Mouse (Mus musculus) heart, embryonic 10.5 days (tissue): Measurements from ENCODE around the gene Hnrnpu. TPM values are rescaled to one million over a fixed set of nuclear protein-coding genes. Genes with fewer than 3 reads are reported as not detected.
"Not testable (repeated sequence)": the region's sequence is repeated elsewhere in the genome, so short reads cannot be mapped to it uniquely, and the experiment has no call there.

Source experiments
- DNase-seq: peaks from one replicate; pipeline ENCODE4 v3.0.0-alpha.2; 2017; ENCODE audit warnings: low spot score
- H3K27ac ChIP-seq: fragments of 300-500 bp; sonication (generic); 2 replicates; pipeline ENCODE4 v1.5.1; 2016; ENCODE audit warnings: mild to moderate bottlenecking
- H3K27me3 ChIP-seq: fragments of 300-500 bp; sonication (generic); 2 replicates; pipeline ENCODE4 v1.6.1; 2016; ENCODE audit warnings: mild to moderate bottlenecking; ENCODE audit not compliant: poor library complexity, insufficient read depth, severe bottlenecking
- H3K36me3 ChIP-seq: fragments of 300-500 bp; sonication (generic); 2 replicates; pipeline ENCODE4 v1.6.1; 2016; ENCODE audit warnings: mild to moderate bottlenecking, moderate library complexity
- H3K4me1 ChIP-seq: fragments of 300-500 bp; sonication (generic); 2 replicates; pipeline ENCODE4 v1.6.1; 2016; ENCODE audit warnings: mild to moderate bottlenecking
- H3K4me3 ChIP-seq: fragments of 300-500 bp; sonication (generic); 2 replicates; pipeline ENCODE4 v1.5.1; 2016; ENCODE audit warnings: mild to moderate bottlenecking, moderate library complexity
- H3K9me3 ChIP-seq: fragments of 300-500 bp; sonication (generic); 2 replicates; pipeline ENCODE4 v1.6.1; 2016; ENCODE audit warnings: mild to moderate bottlenecking, moderate library complexity
- WGBS: fragments of 180-500 bp; shearing (Covaris S2); methylation state at CpG from one replicate; pipeline ENCODE4 v1.1.7; 2016; 5-methylcytosine and 5-hydroxymethylcytosine counted together
- polyA plus RNA-seq: library from polyadenylated mRNA; unstranded; fragments of >200 nt; fragmentation: Nextera tagmentation; extraction: Ambion mirVana; gene quantifications from 2 replicates; pipeline ENCODE4 v1.2.1, GENCODE M21; 2016

The Hnrnpu gene
- polyA plus RNA-seq, 1 experiment from 2014 or later: 533 TPM

GRCm38 (mm10) chr1:178360264-178360663 is 22.7 kb upstream of the Hnrnpu start:
- no peak for DNase-seq

GRCm38 (mm10) chr1:178357776-178358710 is 20.4 kb upstream of the Hnrnpu start:
- H3K27ac ChIP-seq: no peak overlapping the region
- peaks cover 4% of the 10 kb centered on the region; the same call in 1 of the 2 replicates for H3K4me1 ChIP-seq
- H3K9me3 ChIP-seq: no peaks in the 10 kb centered on the region
- H3K27me3 ChIP-seq: no peaks in the 10 kb centered on the region
- no peak overlapping the region for H3K4me3 ChIP-seq
- 67% methylated on average over 12 of the region's 12 CpGs for WGBS
- no peak for DNase-seq
- no peaks in the 10 kb centered on the region for H3K36me3 ChIP-seq

More at GRCm38 (mm10) chr1:178360264-178360663, 22.7 kb upstream of the Hnrnpu start:
- Histone ChIP-seq H3K4me1 (peaks cover 4% of the 10 kb centered on the region; the same call in 1 of the 2 replicates), H3K4me3 (no peak overlapping the region), H3K27me3 (no peaks in the 10 kb centered on the region), H3K36me3 (no peaks in the 10 kb centered on the region), H3K9me3 (no peaks in the 10 kb centered on the region), H3K27ac (no peak overlapping the region)
- WGBS: 79% methylated on average over 11 of the region's 11 CpGs

DNA sequence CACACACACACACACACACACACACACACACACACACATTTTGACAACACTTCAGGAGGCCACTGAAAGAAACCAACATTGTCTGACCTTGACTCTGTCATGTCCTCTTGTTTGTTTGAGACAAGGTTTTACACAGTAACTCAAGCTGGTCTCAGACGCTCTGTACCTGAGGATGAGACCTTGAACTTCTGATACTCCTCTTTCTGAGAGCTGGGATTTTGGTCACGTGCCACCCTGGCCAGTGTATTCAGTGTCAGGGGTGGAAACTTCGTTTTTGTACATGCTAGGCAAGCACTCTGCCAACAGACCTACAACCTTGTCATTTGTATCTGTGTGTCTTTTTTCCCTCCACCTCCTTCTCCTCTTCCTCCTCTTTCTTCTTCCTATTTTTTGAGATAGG is 17.0 kb upstream of the Hnrnpu start:
- WGBS: 58% methylated on average over 3 of the region's 3 CpGs
- DNase-seq: no peak
- Histone ChIP-seq H3K9me3 (no peaks in the 10 kb centered on the region), H3K4me1 (peaks cover 4% of the 10 kb centered on the region; the same call in 1 of the 2 replicates), H3K36me3 (no peaks in the 10 kb centered on the region), H3K4me3 (no peak overlapping the region), H3K27me3 (no peaks in the 10 kb centered on the region), H3K27ac (no peak overlapping the region)

DNA sequence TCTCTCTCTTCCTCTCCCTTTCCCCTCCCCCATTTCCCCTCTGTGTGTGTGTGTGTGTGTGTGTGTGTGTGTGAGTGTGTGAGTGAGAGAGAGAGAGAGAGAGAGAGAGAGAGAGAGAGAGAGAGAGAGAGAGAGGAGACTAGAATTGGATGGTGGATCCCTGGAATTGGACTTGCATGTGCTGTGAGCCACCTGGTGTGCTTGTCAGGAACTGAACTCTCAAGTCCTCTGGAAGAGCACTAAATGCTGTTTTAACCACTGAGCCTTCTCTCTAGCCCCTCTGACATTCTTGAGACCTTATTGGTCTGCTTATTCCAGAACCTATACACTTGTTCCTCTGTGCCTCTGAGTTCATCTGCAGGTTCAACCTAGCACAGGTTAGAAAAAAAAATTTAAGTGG is 14.0 kb upstream of the Hnrnpu start:
- Histone ChIP-seq H3K27me3 (no peaks in the 10 kb centered on the region), H3K4me1 (no peaks in the 10 kb centered on the region), H3K27ac (no peak overlapping the region), H3K4me3 (no peak overlapping the region), H3K36me3 (no peaks in the 10 kb centered on the region), H3K9me3 (no peaks in the 10 kb centered on the region)
- DNase-seq: no peak

DNA sequence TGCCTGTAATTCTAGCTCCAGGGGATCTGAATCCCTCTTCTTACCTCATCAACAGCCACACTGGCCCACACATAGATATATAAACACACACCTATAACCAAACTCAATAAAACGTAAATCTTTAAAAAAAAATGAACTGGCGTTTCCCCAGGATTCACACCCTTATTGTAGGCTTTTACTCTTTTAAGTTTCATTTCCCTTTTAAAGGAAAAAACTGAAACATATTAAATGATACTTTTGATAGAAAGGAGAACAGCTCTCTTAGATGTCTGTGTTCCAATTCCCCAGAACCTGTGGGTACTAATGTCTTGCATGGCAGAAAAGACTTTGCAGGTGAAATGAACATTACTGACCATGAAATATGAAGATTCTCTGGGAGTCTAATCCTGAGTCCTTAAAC is 13.2 kb upstream of the Hnrnpu start:
- no peaks in the 10 kb centered on the region for H3K36me3 ChIP-seq
- H3K9me3 ChIP-seq: no peaks in the 10 kb centered on the region
- H3K4me1 ChIP-seq: no peaks in the 10 kb centered on the region
- H3K27me3 ChIP-seq: no peaks in the 10 kb centered on the region
- no peak overlapping the region for H3K4me3 ChIP-seq
- no peak overlapping the region for H3K27ac ChIP-seq
- WGBS: 90% methylated on average over 2 of the region's 2 CpGs
- DNase-seq: no peak

DNA sequence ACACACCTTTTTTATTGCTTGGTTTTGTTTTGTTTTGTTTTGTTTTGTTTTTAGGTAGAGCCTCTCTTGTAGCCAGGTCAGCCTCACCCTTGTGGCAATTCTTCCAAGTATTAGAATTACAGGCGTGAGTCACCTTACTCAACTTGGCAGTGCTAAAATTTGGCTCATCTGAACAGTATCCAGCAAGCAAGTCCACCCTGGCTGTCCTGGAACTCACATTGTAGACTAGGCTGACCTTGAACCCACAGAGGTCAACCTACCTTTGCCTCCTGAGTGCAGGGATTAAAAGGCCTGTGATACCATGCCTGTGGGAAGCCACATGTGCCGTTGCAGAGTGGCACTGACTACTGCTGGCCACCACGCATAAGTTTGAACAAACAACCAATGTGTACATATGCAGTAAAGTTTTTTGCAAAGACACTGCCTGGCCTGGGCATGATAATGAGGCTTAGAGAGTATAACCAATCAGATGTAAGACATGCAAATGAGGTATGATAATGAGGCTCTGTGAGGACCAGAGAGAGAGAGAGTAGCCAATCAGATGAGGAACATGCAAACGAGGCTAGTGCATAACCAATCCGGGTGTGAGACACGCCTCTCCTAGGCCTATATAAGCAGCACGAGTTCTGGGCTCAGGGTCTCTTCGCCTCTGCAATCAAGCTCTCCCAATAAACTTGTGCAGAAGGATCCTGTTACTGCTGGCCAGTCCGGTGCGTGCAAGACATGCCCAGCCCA is 6.6 kb upstream of the Hnrnpu start:
- not testable (repeated sequence) for H3K27me3 ChIP-seq, H3K36me3 ChIP-seq, H3K4me1 ChIP-seq, H3K27ac ChIP-seq, H3K4me3 ChIP-seq, H3K9me3 ChIP-seq, DNase-seq
- 93% methylated on average over 10 of the region's 10 CpGs for WGBS

DNA sequence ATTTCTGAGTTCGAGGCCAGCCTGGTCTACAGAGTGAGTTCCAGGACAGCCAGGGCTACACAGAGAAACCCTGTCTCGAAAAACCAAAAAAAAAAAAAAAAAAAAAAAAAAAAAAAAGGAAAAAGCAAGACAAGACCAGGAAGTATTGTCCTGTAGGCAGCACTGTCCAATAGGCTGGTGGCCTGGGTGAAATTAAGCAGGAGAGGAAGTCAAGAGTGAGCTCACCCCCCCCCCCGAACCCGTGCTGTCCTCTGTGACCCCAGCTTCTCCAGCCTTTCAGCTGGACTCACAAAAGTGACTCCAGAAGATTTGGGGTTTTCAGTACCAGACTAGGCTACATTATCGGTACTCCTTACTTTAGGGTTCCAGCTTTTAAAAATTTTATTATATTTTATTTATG is 5.0 kb upstream of the Hnrnpu start:
- H3K9me3 ChIP-seq: no peaks in the 10 kb centered on the region
- H3K27ac ChIP-seq: no peak overlapping the region
- 69% methylated on average over 5 of the region's 5 CpGs for WGBS
- H3K36me3 ChIP-seq: no peaks in the 10 kb centered on the region
- H3K4me1 ChIP-seq: peaks cover 4% of the 10 kb centered on the region; the same call in 1 of the 2 replicates
- H3K27me3 ChIP-seq: no peaks in the 10 kb centered on the region
- H3K4me3 ChIP-seq: no peak overlapping the region
- DNase-seq: no peak

- WGBS: 70% methylated on average over 1 of the region's 1 CpGs
- no peak overlapping the region for H3K4me3 ChIP-seq
- peaks cover 4% of the 10 kb centered on the region; the same call in 1 of the 2 replicates for H3K4me1 ChIP-seq
- no peaks in the 10 kb centered on the region for H3K27me3 ChIP-seq
- DNase-seq: no peak
- no peaks in the 10 kb centered on the region for H3K9me3 ChIP-seq
- no peak overlapping the region for H3K27ac ChIP-seq
- H3K36me3 ChIP-seq: no peaks in the 10 kb centered on the region
Observed at GRCm38 (mm10) chr1:178342063-178342462, 4.5 kb upstream of the Hnrnpu start.

DNA sequence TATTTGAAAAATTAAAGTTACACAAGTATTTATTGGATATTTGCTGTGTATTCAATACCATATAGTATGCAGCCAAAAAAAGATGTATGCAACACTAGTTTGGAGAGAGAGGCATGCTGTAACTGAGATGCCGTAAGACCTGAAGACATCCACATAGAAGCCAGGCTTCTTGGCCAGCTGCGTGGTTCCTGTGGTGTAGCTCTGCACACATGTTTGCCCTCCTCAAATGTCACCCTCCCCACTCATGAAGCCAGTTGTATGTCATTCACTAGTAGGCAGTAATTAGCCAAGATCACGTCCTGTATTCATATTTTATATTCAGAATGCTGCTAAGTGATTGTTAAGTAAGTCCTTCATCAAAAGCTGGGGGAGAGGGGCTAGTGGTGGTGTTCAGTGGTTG is 3.8 kb upstream of the Hnrnpu start:
- H3K4me3 ChIP-seq: no peak overlapping the region
- H3K27me3 ChIP-seq: no peaks in the 10 kb centered on the region
- no peak overlapping the region for H3K27ac ChIP-seq
- WGBS: 79% methylated on average over 3 of the region's 3 CpGs
- no peak for DNase-seq
- peaks cover 4% of the 10 kb centered on the region; the same call in 1 of the 2 replicates for H3K4me1 ChIP-seq
- no peaks in the 10 kb centered on the region for H3K36me3 ChIP-seq
- H3K9me3 ChIP-seq: no peaks in the 10 kb centered on the region

DNA sequence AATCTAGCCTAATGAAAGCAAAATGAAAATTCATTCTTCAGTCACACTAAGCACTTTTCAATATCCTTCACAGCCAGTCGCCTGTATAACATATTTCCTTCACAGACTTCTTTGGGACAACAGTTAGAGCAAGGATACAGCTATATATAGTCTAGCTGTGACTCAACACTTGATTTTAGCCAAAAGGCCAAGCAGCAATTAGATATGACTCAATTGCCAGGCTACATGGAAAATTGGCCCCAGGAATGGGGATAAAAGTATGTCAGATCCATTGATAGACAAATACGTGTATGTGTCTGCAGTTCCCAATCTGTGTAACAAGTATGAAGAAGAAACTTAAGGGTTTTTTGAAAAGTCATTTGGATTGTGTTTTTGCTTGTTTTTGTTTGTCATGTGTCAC is 2.6 kb upstream of the Hnrnpu start:
- no peak overlapping the region for H3K27ac ChIP-seq

GRCm38 (mm10) chr1:178338318-178338641 is 683 bp upstream of the Hnrnpu start:
- Histone ChIP-seq H3K27ac (peak overlapping the region; percentile 100), H3K4me1 (peaks cover 10% of the 10 kb centered on the region)
- 12% methylated on average over 6 of the region's 6 CpGs for WGBS

More for the DNA sequence above, 2.6 kb upstream of the Hnrnpu start:
- no peaks in the 10 kb centered on the region for H3K27me3 ChIP-seq
- no peak for DNase-seq
- H3K4me1 ChIP-seq: peaks cover 4% of the 10 kb centered on the region; the same call in 1 of the 2 replicates
- no peaks in the 10 kb centered on the region for H3K9me3 ChIP-seq
- 76% methylated on average over 2 of the region's 2 CpGs for WGBS
- H3K36me3 ChIP-seq: peaks cover 7% of the 10 kb centered on the region
- H3K4me3 ChIP-seq: no peak overlapping the region

GRCm38 (mm10) chr1:178336777-178337481 is 668 bp downstream of the Hnrnpu start:
- Histone ChIP-seq H3K27me3 (no peaks in the 10 kb centered on the region), H3K4me1 (peaks cover 10% of the 10 kb centered on the region), H3K36me3 (peaks cover 39% of the 10 kb centered on the region), H3K9me3 (no peaks in the 10 kb centered on the region), H3K27ac (peak overlapping the region; percentile 100), H3K4me3 (peak overlapping the region; percentile 100)
- under 1% methylated on average over 88 of the region's 89 CpGs for WGBS
- DNase-seq: no peak

More at GRCm38 (mm10) chr1:178338318-178338641, 683 bp upstream of the Hnrnpu start:
- no peak for DNase-seq
- H3K27me3 ChIP-seq: no peaks in the 10 kb centered on the region
- H3K36me3 ChIP-seq: peaks cover 26% of the 10 kb centered on the region
- peak overlapping the region; percentile 100 for H3K4me3 ChIP-seq
- H3K9me3 ChIP-seq: no peaks in the 10 kb centered on the region
